Mouse (Mus musculus) embryonic stem cell, embryonic (primary cell): ENCODE data around the gene Gdi2.

ENCODE experiments used
- CTCF ChIA-PET, 4 experiments: fragments of 300-600 bp in 2 of 4; fragments of 350-600 bp in 2 of 4; sonication (Branson Sonifier 250); formaldehyde crosslinking; loops; one replicate each; lab custom pipeline; 2022; ENCODE audit warnings: inconsistent platforms in 2 of 4; lab: Charles Lee
- POLR2A ChIA-PET, 4 experiments: fragments of 300-600 bp in 2 of 4; fragments of 350-600 bp in 2 of 4; sonication (Branson Sonifier 250); formaldehyde crosslinking; loops; one replicate each; lab custom pipeline; 2022; ENCODE audit warnings: antibody characterized with exemption in 4 of 4, inconsistent platforms in 1 of 4; lab: Charles Lee

The Gdi2 gene

GRCm38 (mm10) chr13:3540166-3540565, 2.3 kb downstream of the Gdi2 start:
- CTCF ChIA-PET: no interaction called here
- POLR2A ChIA-PET: interaction anchor here in 2 of 4 experiments (1.6 to 5.1 kb wide), 3 partner anchors 8 to 16 kb away, joined by 3 to 63 read pairs (median 8); no protein-coding TSS in a partner anchor

GRCm38 (mm10) chr13:3541159-3541782, 3.4 kb downstream of the Gdi2 start:
- CTCF ChIA-PET: interaction anchor here in 1 of 4 experiments (0.7 kb wide), 1 partner anchor 1745 kb away, joined by 3 read pairs; no protein-coding TSS in a partner anchor
- POLR2A ChIA-PET: interaction anchor here in 2 of 4 experiments (0.8 to 5.7 kb wide), 10 partner anchors 9 to 352 kb away, joined by 3 to 63 read pairs (median 4); no protein-coding TSS in a partner anchor

GRCm38 (mm10) chr13:3544077-3544874, 6.4 kb downstream of the Gdi2 start:
- POLR2A ChIA-PET: interaction anchor here in 2 of 4 experiments (0.6 to 5.7 kb wide), 5 partner anchors 12 to 23 kb away, joined by 3 to 55 read pairs (median 8); no protein-coding TSS in a partner anchor
- CTCF ChIA-PET: no interaction called here

- ChIA-PET CTCF (interaction anchor here in 1 of 4 experiments (0.6 kb wide), 1 partner anchor 245 kb away, joined by 3 read pairs; no protein-coding TSS in a partner anchor), POLR2A (interaction anchor here in 2 of 4 experiments (0.6 to 5.7 kb wide), 3 partner anchors 11 to 19 kb away, joined by 3 to 55 read pairs (median 22); no protein-coding TSS in a partner anchor)
Observed at GRCm38 (mm10) chr13:3544925-3545324, 7.1 kb downstream of the Gdi2 start.

- ChIA-PET CTCF (no interaction called here), POLR2A (interaction anchor here (0.8 to 6.0 kb wide), 10 partner anchors 7 to 63 kb away, joined by 4 to 52 read pairs (median 7); partner anchors contain the start of gene Gdi2 (in 3 of the 4))
Observed at GRCm38 (mm10) chr13:3547410-3547809, 9.5 kb downstream of the Gdi2 start.

- ChIA-PET CTCF (interaction anchor here in 1 of 4 experiments (1.0 kb wide), 1 partner anchor 10 kb away, joined by 3 read pairs; the partner anchor contains the start of gene Gdi2), POLR2A (interaction anchor here (0.8 to 6.0 kb wide), 11 partner anchors 8 to 63 kb away, joined by 4 to 52 read pairs (median 6); partner anchors contain the start of genes Gdi2 (in 3 of the 4) and Fam208b (in 1 of the 4))
Observed at GRCm38 (mm10) chr13:3547856-3548255, 10.0 kb downstream of the Gdi2 start.

GRCm38 (mm10) chr13:3563130-3563529, 25.3 kb downstream of the Gdi2 start:
- ChIA-PET POLR2A (interaction anchor here in 2 of 4 experiments (0.7 to 1.3 kb wide), 5 partner anchors 11 to 82 kb away, joined by 3 to 5 read pairs (median 4); partner anchors contain the start of gene Fam208b (in 1 of the 2)), CTCF (interaction anchor here in 2 of 4 experiments (0.5 to 1.3 kb wide), 3 partner anchors 79 to 388 kb away, joined by 3 to 4 read pairs (median 3); no protein-coding TSS in a partner anchor)

GRCm38 (mm10) chr13:3563953-3564352, 26.1 kb downstream of the Gdi2 start:
- ChIA-PET CTCF (interaction anchor here in 2 of 4 experiments (0.5 to 1.3 kb wide), 2 partner anchors 84 to 388 kb away, joined by 3 to 4 read pairs; no protein-coding TSS in a partner anchor), POLR2A (interaction anchor here in 2 of 4 experiments (0.6 to 1.3 kb wide), 5 partner anchors 9 to 21 kb away, joined by 3 to 4 read pairs (median 3); no protein-coding TSS in a partner anchor)

GRCm38 (mm10) chr13:3590789-3591188, 52.9 kb downstream of the Gdi2 start:
- CTCF ChIA-PET: interaction anchor here in 1 of 4 experiments (0.9 kb wide), 1 partner anchor 74 kb away, joined by 3 read pairs; no protein-coding TSS in a partner anchor

GRCm38 (mm10) chr13:3594311-3594710, 56.4 kb downstream of the Gdi2 start:
- ChIA-PET CTCF (interaction anchor here in 1 of 4 experiments (0.5 to 1.0 kb wide), 2 partner anchors 12 to 62 kb away, joined by 7 to 9 read pairs; no protein-coding TSS in a partner anchor), POLR2A (interaction anchor here in 1 of 4 experiments (1.1 kb wide), 1 partner anchor 16 kb away, joined by 4 read pairs; the partner anchor contains the start of gene Fam208b)

More at GRCm38 (mm10) chr13:3590789-3591188, 52.9 kb downstream of the Gdi2 start:
- POLR2A ChIA-PET: interaction anchor here in 1 of 4 experiments (1.0 to 1.5 kb wide), 3 partner anchors 20 to 113 kb away, joined by 3 to 4 read pairs (median 4); partner anchors contain the start of gene Fam208b

- ChIA-PET POLR2A (no interaction called here), CTCF (no interaction called here)
Observed at GRCm38 (mm10) chr13:3596232-3596631, 58.4 kb downstream of the Gdi2 start.

GRCm38 (mm10) chr13:3609780-3610117, 71.9 kb downstream of the Gdi2 start:
- POLR2A ChIA-PET: interaction anchor here in 2 of 4 experiments (0.7 to 3.6 kb wide), 12 partner anchors 9 to 284 kb away, joined by 3 to 21 read pairs (median 4); partner anchors contain the start of genes Asb13 (in 2 of the 2) and Gdi2 (in 2 of the 2)
- CTCF ChIA-PET: interaction anchor here in 2 of 4 experiments (1.3 to 1.6 kb wide), 3 partner anchors 24 to 32 kb away, joined by 3 to 5 read pairs (median 3); partner anchors contain the start of gene Asb13 (in 1 of the 2)

- ChIA-PET CTCF (interaction anchor here in 2 of 4 experiments (1.3 to 1.6 kb wide), 3 partner anchors 24 to 32 kb away, joined by 3 to 5 read pairs (median 3); partner anchors contain the start of gene Asb13 (in 1 of the 2)), POLR2A (interaction anchor here in 2 of 4 experiments (0.7 to 3.6 kb wide), 17 partner anchors 8 to 283 kb away, joined by 3 to 21 read pairs (median 4); partner anchors contain the start of genes Asb13 (in 2 of the 2) and Gdi2 (in 2 of the 2))
Observed at GRCm38 (mm10) chr13:3610118-3610794, 72.4 kb downstream of the Gdi2 start.

GRCm38 (mm10) chr13:3610795-3611438, 73.1 kb downstream of the Gdi2 start, which contains the start of gene Fam208b:
Gene Fam208b (minus strand): TSS chr13:3611108.
- ChIA-PET POLR2A (interaction anchor here in 2 of 4 experiments (1.0 to 3.6 kb wide), 13 partner anchors 9 to 78 kb away, joined by 3 to 21 read pairs (median 5); partner anchors contain the start of genes Asb13 (in 2 of the 2) and Gdi2 (in 2 of the 2)), CTCF (interaction anchor here in 2 of 4 experiments (1.3 to 1.6 kb wide), 3 partner anchors 23 to 31 kb away, joined by 3 to 5 read pairs (median 3); partner anchors contain the start of gene Asb13 (in 1 of the 2))
